Mouse (Mus musculus): ENCODE results near the gene Nudt7. TPM values are rescaled to one million over a fixed set of nuclear protein-coding genes. Genes with fewer than 3 reads are reported as not detected.

Nudt7 gene
- total and polyA plus RNA-seq, 3 experiments, result 9.2 to 16.0 (median 9.9) TPM

GRCm38 (mm10) chr8:114103401-114103800 is 30.0 kb upstream of the Nudt7 start:
- dilution Hi-C loops (cut with MboI; ENCODE audit: extremely low pct_ligation_motif_present, extremely low pct_unique_long_range_greater_than_20kb, low sequenced_read_pairs), result no loop called here
- H3K27me3 ChIP-seq (replicated peaks), result peaks cover 3% of the 10 kb centered on the region
- no peaks in the 10 kb centered on the region for H3K4me1 ChIP-seq (ENCODE audit: control insufficient read depth in 1 of 2, insufficient read depth in 2 of 2)
- no peak overlapping the region for H3K27ac ChIP-seq (ENCODE audit: insufficient read depth, low read depth)
- H3K4me3 ChIP-seq (replicated peaks in 1 of 3; ENCODE audit: low read depth in 2 of 3, low read length in 2 of 3, poor library complexity in 1 of 3), result no peak overlapping the region
- peaks cover 3% of the 10 kb centered on the region for H3K9me3 ChIP-seq (replicated peaks; ENCODE audit: low read length)
- H3K9ac ChIP-seq (ENCODE audit: insufficient read depth, low read depth), result no peak overlapping the region
- H3K4me2 ChIP-seq (ENCODE audit: insufficient read depth, low read depth, poor library complexity, severe bottlenecking), result no peak overlapping the region
- in situ Hi-C loops (cut with MboI; ENCODE audit: low pct_ligation_motif_present, low pct_unique_long_range_greater_than_20kb, low sequenced_read_pairs), result no loop called here
- no peak for TF ChIP-seq CHD2 (IDR thresholded peaks at IDR 0.05; ENCODE audit: low read length)
- TF ChIP-seq MAX (IDR thresholded peaks at IDR 0.05; ENCODE audit: low read length), result no peak
- TF ChIP-seq USF1 (IDR thresholded peaks at IDR 0.05; ENCODE audit: low read depth, low read length), result no peak
- TF ChIP-seq POLR2AphosphoS2 (IDR thresholded peaks at IDR 0.05; ENCODE audit: low read depth, low read length), result no peak
- TF ChIP-seq SMC3 (IDR thresholded peaks at IDR 0.05; ENCODE audit: low read depth, low read length), result no peak
- no peak for TF ChIP-seq HCFC1 (IDR thresholded peaks at IDR 0.05; ENCODE audit: low read depth, low read length)
- no peak for TF ChIP-seq NRF1 (IDR thresholded peaks at IDR 0.05; ENCODE audit: low read depth, low read length)
- TF ChIP-seq RCOR1 (conservative IDR thresholded peaks at IDR 0.05; ENCODE audit: low read depth, low read length), result no peak
- no peak for TF ChIP-seq MAFK (IDR thresholded peaks at IDR 0.05; ENCODE audit: insufficient replicate concordance, low read length)
- TF ChIP-seq JUN (IDR thresholded peaks at IDR 0.05; ENCODE audit: insufficient read depth, low read depth, low read length), result no peak
- TF ChIP-seq ZKSCAN1 (IDR thresholded peaks at IDR 0.05; ENCODE audit: borderline replicate concordance, low read depth, low read length), result no peak
- TF ChIP-seq CHD1 (IDR thresholded peaks at IDR 0.05; ENCODE audit: low read depth, low read length), result no peak
- H3K36me3 ChIP-seq (replicated peaks in 1 of 2; ENCODE audit: control insufficient read depth in 1 of 2, insufficient read depth in 1 of 2, low read length in 1 of 2), result no peaks in the 10 kb centered on the region
- DNase-seq (ENCODE audit: extremely low read depth), result no peak
- no peaks in the 10 kb centered on the region for H3K79me2 ChIP-seq (replicated peaks; ENCODE audit: control insufficient read depth, extremely low read depth, insufficient read depth, poor library complexity, severe bottlenecking)

GRCm38 (mm10) chr8:114105971-114106370 is 27.4 kb upstream of the Nudt7 start:
- TF ChIP-seq RCOR1 (conservative IDR thresholded peaks at IDR 0.05; ENCODE audit: low read depth, low read length) (no peak), USF2 (conservative IDR thresholded peaks at IDR 0.05; ENCODE audit: low read depth, low read length) (no peak), RAD21 (IDR thresholded peaks at IDR 0.05; ENCODE audit: low read depth, low read length) (no peak), MEF2A (IDR thresholded peaks at IDR 0.05; ENCODE audit: borderline replicate concordance, low read depth, low read length) (no peak), ZKSCAN1 (IDR thresholded peaks at IDR 0.05; ENCODE audit: borderline replicate concordance, low read depth, low read length) (no peak), MAX (IDR thresholded peaks at IDR 0.05; ENCODE audit: low read length) (no peak), E2F4 (IDR thresholded peaks at IDR 0.05; ENCODE audit: insufficient replicate concordance, low read depth, low read length) (no peak), POLR2A (IDR thresholded peaks at IDR 0.05; ENCODE audit: low read depth, low read length) (no peak), NELFE (IDR thresholded peaks at IDR 0.05; ENCODE audit: low read depth, low read length) (no peak), CHD1 (IDR thresholded peaks at IDR 0.05; ENCODE audit: low read depth, low read length) (no peak), UBTF (IDR thresholded peaks at IDR 0.05; ENCODE audit: low read depth, low read length) (no peak), MAFK (IDR thresholded peaks at IDR 0.05; ENCODE audit: insufficient replicate concordance, low read length) (no peak), USF1 (IDR thresholded peaks at IDR 0.05; ENCODE audit: low read depth, low read length) (no peak), NRF1 (IDR thresholded peaks at IDR 0.05; ENCODE audit: low read depth, low read length) (no peak), PAX5 (IDR thresholded peaks at IDR 0.05; ENCODE audit: low read length) (no peak), KAT2A (IDR thresholded peaks at IDR 0.05; ENCODE audit: insufficient replicate concordance, low read length) (no peak)
- no peak overlapping the region for H3K4me3 ChIP-seq (replicated peaks in 1 of 3; ENCODE audit: low read depth in 2 of 3, low read length in 2 of 3, poor library complexity in 1 of 3)
- no peak overlapping the region for H3K27ac ChIP-seq (ENCODE audit: insufficient read depth, low read depth)
- H3K9ac ChIP-seq (ENCODE audit: insufficient read depth, low read depth), result no peak overlapping the region
- dilution Hi-C loops (cut with MboI; ENCODE audit: extremely low pct_ligation_motif_present, extremely low pct_unique_long_range_greater_than_20kb, low sequenced_read_pairs) (no loop called here), in situ Hi-C loops (cut with MboI; ENCODE audit: low pct_ligation_motif_present, low pct_unique_long_range_greater_than_20kb, low sequenced_read_pairs) (no loop called here)
- H3K27me3 ChIP-seq (replicated peaks), result peaks cover 3% of the 10 kb centered on the region
- no peak overlapping the region for H3K4me2 ChIP-seq (ENCODE audit: insufficient read depth, low read depth, poor library complexity, severe bottlenecking)
- no peak for DNase-seq (ENCODE audit: extremely low read depth)
- H3K4me1 ChIP-seq (ENCODE audit: control insufficient read depth in 1 of 2, insufficient read depth in 2 of 2), result no peaks in the 10 kb centered on the region
- H3K79me2 ChIP-seq (replicated peaks; ENCODE audit: control insufficient read depth, extremely low read depth, insufficient read depth, poor library complexity, severe bottlenecking), result no peaks in the 10 kb centered on the region
- peaks cover 7% of the 10 kb centered on the region for H3K9me3 ChIP-seq (replicated peaks; ENCODE audit: low read length)
- no peaks in the 10 kb centered on the region for H3K36me3 ChIP-seq (replicated peaks in 1 of 2; ENCODE audit: control insufficient read depth in 1 of 2, insufficient read depth in 1 of 2, low read length in 1 of 2)

Data from CH12.LX (cell line).